Mouse (Mus musculus) adrenal gland, adult 2 months (tissue): Measurements from ENCODE around the gene Sox12. TPM values are rescaled to one million over a fixed set of nuclear protein-coding genes. Genes with fewer than 3 reads are reported as not detected.
"Not testable (repeated sequence)": the region's sequence is repeated elsewhere in the genome, so short reads cannot be mapped to it uniquely, and the experiment has no call there.

Experiments used
- DNase-seq: peaks from one replicate; pipeline ENCODE4 v3.0.0; 2021
- long read RNA-seq: library from polyadenylated mRNA; stranded (forward); transcript quantifications from one replicate; pipeline ENCODE4 v2.0.0, GENCODE M21; 2021
- polyA plus RNA-seq: library from polyadenylated mRNA; depleted of rRNA; stranded (reverse); fragments of >200 nt; gene quantifications from 2 replicates; pipeline ENCODE4 v1.2.3, GENCODE M21; 2012; rRNA removed
- total RNA-seq, 2 experiments: library from RNA; stranded (reverse); gene quantifications; 2 replicates each; pipeline ENCODE4 v1.2.3; 2021

Sox12 gene
- total RNA-seq, result 10 to 100 TPM in 1 of 2 experiments, 1 to 10 TPM in 1; 6.2 to 11.0 TPM
- polyA plus RNA-seq, result 13.7 and 15.9 TPM in 2 replicates
- long read RNA-seq, full-length matches to known transcripts, result 8 of 8 reads
- long read RNA-seq, partial matches to known transcripts, result 0 of 8 reads
- long read RNA-seq, other reads (novel, unspliced or antisense), result 0 of 8 reads

DNA sequence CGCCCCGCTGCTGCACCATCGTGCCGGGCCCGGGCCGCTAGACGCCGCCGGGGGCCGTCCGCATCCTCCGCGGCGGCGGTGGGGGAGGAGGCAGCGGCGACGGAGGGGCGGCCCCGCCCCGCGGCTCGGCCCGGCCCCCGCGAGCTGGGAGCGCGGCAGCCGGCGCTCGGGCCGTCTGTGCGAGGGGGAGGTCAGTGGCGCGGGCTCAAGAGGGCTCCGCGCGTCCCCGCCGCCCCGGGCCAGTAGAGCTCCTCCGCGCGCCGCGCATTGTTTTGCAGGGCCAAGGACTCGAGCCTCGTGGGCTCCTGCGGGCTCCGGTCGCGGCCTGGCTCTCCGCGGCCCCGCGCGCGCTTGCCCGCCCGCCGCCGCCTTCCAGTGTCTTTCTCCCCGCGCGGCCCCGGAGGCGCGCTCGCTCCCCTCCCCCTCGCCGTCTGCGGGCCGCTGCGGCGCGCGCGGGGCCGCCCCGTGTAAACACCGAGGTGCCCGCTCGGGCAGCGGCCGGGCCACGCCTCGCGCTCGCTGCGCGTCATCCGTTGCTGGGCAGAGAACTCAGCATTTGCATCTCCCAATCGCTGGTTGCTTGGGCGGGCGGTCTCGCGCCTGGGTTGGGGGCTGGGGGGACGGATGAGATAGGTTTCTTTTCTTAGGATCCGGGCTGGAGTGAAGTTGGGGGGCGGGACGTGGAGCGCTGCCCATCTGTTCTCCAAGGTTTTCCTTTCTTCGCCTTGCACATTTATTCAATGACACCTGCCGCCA is at the start of gene Sox12:
Gene Sox12, minus strand, starts transcription at position 384 of the 756 bp plus-strand sequence.
- DNase-seq, result peak; percentile 97

DNA sequence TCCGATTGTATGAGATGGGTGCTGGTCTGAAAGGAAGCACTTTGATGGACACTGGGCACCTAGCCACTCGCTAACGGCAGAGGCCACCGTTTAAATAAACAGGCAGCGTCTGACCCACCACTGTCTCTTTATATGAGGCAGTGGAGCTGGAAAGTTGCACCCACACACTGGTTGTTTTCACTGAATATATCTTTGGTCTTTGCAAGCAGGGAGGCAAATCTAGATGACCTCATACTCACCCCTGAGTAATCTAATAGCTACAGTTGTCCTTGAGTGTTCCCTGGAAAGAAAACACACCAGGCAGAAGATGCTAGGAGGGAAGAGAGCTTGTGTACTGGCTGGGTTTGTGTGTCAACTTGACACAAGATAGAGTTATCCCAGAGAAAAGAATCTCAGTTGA is 49.6 kb upstream of the Sox12 start:
- DNase-seq, result peak; percentile 13

DNA sequence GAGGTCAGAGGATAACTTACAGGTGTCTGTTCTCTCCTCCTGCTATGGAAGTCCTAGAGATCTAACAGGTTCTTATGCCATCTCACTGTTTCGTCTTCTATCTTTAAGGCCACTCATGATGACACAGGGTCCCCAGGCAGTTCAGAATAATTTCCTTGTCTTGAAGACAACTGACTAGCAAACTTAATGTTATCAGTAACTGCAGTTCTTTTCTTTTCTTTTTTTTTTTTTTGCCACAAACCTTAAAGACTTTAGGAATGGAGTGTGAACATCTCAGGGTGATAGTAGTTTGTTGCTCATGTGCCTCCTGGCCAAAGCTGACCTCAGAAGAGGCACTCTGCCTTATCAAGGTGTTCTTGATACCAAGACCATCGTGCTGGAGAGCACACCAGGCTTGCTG is 48.8 kb upstream of the Sox12 start:
- no peak for DNase-seq

DNA sequence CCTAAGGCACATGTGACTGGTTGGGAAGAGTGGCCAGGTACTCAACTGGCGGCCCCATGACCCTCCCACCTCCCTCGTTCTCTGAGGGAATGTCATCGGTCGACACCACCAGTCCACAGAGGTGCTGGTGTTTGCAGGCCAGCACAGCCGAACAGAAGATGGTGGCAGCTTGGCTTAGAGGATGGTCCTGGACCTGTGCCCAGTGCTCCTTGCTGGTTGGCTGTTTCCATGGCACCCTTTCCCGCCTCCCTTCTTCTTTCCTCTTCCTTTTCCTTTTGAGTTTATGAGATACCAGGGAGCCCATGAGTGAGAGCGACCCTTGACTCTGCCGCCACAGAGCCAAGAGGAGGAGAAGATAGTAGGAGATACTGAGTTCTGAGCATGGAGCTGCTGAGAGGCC is 45.4 kb upstream of the Sox12 start:
- DNase-seq, result no peak

- DNase-seq, result no peak
Measured at GRCm38 (mm10) chr2:152442322-152442721, 44.5 kb upstream of the Sox12 start.

DNA sequence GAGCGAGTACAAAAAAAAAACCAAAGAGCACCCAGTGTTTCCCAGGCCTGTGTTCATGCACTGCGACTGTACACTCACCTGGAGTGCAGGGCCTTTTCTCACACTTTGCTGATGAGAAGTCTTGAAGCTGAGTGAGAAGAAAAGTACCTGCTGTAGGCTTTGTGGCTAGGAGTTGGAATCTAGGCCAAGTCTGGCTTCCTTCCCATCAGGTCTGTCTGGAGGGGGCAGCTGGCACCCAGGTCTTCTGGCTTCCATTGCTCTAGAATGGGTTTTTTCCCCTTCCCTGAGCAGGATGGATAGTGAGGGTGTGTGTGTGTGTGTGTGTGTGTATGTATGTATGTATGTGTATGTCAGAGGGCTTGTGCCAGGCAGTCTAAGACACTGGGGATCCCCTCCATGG is 42.0 kb upstream of the Sox12 start:
- DNase-seq, result no peak

DNA sequence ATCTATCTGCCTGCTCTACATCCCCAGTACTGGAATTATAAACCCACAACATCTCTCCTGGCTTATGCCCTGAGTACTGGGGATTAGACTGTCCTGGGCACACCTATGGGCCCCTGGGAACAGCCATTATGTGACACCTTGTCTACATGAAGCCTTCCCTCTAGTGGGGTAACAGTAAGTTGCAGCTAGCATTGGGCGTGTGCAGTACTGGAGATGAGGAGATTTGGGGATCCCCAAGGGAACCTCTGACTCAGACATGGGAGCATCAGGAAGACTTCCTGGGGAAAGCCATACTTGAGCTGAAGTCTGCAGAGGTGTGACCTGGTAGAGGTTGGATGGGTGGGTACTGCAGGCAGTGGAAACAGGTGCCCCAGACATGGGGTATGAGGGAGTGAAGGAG is 41.1 kb upstream of the Sox12 start:
- no peak for DNase-seq

GRCm38 (mm10) chr2:152436983-152437860 is 39.4 kb upstream of the Sox12 start:
- peak; percentile 91 for DNase-seq

DNA sequence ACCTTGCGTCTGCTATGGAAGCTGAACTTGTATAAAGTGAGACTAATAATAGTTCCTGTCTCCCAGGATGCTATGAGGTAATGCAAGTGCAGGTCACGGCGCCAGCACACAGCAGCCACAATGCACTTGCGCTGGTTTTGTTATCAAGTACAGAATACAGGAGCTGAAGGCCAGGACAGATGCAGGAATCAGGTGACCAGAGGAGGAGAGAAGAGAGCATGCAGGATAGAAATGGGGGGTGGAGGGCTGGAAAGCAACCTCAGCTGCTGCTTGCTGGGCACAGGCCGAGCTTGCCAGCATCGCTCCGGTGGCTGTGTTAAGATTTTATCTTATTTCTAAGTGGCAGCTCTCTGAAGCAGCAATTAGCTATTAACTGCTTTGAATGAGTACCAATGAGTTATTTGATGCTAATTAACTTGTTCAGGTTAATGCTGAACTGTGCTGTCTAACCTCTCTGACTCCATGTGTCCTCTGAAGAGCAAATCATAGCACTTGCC is 38.6 kb upstream of the Sox12 start:
- DNase-seq, result no peak

DNA sequence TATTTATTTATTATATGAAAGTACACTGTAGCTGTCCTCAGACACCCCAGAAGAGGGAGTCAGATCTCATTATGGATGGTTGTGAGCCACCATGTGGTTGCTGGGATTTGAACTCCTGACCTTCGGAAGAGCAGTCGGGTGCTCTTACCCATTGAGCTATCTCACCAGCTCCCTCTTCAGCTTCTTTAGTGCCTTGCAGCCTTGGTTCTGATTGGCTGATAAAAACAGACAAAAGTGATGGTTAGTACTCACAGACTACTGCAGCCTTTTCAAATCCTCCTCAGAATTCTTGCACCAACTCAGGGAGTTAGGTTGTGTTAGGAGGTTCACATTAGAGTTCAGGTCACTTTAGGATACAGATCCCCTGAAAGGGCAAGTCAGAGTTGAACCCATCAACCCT is 30.6 kb upstream of the Sox12 start:
- not testable (repeated sequence) for DNase-seq

DNA sequence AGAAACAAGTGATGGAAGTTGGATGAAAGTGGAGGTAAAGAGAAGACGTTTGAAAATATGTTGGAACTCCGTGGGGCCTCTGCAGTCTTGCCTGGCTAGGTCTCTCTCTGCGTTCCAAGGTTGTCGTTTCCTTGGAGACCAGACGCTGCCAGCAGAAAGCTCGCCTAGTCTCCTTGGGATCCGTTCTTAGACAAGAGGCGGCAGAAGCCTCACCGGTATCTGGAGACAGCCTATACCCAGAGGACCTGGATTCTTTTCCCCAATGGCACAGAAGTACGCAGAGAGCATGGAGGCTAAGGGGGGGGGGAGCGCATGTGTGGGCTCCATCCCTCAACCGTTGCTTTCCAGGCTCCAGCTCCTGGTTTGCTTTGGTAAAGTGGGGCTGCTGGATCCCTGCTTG is 29.6 kb upstream of the Sox12 start:
- DNase-seq, result peak; percentile 52

- DNase-seq, result no peak
Measured at GRCm38 (mm10) chr2:152415786-152416185, 17.9 kb upstream of the Sox12 start.

DNA sequence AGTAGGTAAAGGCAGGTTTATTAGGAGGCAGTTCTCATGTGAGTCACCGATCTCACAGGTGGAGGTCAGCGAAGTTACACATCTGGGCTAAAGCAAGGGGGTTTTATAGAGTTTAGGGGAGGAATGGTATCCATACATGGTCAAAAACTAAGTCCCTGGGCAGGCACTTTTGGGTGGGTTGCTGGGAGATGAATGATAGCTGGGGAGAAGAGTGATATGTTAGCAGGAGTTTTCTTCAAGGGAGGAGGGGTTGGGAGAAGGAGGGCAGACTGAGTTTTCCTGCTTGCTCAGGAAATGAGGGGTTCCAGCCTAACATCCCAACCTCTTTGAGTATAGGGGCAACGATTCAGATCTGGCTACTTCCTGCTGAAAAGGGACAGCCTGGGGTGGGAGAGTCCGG is 17.4 kb upstream of the Sox12 start, which contains the start of gene 6820408C15Rik:
Gene 6820408C15Rik, plus strand, starts transcription at position 301 of the 400 bp plus-strand sequence.
- no peak for DNase-seq

DNA sequence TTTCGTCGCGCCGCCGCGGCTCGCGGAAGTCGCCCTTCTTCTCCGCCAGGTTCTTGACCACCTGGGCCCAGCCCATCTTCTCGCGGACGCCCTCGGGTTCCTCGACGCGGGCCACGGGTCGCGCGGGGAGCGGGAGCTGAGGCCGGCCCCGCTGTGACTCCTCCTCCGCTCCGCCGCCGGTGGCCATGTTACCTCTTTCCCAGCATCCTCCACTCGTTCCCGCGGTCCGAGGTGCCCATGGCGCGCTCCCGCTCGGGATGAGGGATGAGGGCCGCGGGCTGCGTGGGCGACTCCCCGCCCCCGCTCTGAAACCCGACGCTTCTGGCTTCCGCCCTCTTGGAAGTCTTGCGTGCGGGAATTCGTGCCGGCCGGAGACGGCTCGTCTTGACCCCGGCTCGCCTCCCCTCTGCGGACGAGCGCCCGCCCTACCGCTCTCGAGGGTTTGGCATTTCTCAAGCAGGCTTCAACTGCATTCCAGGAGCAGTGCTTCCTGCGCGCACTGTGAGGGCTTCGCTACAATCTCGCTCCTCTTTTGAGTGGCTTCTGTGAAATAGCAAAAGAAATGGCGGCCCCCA is 16.8 kb upstream of the Sox12 start, which contains the start of gene Zcchc3:
Gene Zcchc3, minus strand, starts transcription at position 437 of the 575 bp plus-strand sequence.
- peak; percentile 93 for DNase-seq

DNA sequence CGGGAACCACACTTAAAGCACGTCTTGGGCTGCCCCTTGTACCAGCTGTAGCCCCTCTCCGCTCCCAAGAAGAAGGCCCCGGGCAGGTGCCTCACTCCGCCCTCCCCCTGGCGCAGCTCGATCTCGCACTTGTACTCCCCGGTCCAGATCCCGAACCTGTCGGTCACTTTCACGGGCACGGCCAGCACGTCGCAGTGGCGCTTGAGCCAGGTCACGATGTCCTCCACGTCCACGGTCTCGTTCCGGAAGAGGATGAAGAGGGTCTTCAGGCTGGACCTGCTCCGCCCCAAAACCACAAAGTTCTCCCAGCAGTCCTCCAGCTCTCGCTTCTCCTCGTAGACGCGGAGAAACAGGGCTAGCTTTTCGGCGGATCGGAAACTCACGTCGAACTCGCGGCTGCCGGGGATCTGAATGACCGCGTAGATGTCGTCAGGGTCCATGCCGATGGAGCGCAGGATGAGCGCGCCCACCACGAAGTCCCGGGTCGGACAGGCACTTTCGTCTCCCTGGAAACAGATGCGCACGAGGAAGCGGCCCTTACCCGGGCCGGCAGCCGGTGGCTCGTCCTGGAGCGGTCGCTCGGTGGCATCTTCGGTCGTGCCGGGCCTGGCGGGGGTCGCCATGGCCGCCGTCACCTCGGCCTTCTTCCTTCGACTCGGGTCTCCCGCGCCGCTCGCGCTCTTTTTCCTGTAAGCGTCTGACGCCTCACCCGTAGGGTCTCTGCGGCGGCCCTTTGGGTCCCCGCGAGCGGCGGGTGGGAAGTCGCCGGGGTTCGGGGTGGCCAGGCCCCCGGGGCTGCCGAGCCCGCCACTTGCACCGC is 16.1 kb upstream of the Sox12 start:
- DNase-seq, result no peak

DNA sequence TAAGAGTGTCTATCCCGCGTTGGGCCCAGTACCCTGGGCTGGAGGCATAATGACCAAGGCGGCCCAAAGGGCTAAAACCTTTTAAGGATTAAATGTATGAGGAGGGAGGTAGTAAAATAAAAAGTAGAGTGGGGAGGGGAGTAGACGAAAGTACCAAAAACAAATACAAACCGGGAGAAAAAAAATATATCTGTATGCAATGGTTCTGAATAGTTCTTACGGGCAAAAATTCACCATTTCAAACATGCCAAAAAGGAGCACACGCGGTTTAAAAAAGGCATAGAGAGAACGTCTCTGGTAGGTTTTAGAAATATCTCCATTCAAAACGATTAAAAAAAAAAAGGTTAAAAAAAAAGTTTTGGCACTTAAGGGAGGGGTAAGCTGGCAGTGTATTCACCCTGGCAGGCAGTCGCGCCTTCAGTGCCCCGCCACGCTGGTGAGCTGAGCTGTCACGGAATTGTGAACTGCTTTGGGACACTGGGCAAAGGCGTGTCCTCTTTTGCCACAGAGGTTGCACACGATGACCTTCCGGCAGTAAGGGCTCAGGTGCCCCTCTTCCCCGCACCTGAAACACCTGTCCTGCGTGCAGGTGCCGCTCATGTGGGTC is 15.4 kb upstream of the Sox12 start:
- peak; percentile 55 for DNase-seq

DNA sequence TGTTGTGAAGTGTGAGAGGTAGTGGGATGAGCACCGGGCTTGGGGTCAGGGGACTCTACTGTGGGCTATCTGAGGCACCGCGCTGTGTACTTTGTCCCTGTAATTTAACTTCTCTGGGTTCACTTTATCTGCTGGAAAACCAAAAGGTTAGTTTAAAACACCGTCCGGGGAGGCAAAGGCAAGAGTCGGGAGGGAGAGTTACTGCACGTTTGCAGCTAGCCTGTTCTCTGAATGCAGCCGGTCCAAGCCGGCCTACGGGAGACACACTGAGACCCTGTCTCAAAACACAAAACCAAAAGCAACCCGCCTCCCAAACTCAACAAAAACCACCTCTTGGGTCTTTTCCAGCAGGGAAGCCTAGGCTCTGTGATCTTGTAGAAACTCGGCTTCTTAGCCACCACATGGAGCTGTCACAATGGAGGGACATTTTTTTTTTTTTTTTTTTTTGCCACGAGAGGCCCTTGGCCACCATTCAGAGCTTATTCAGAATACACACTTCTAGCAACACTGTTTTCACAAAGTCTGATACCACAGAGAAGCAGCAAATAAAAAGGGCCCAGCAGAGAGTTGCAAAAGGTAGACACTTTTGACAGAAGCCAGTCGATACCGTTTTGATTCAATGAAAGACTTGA is 14.8 kb upstream of the Sox12 start:
- DNase-seq, result peak; percentile 21

DNA sequence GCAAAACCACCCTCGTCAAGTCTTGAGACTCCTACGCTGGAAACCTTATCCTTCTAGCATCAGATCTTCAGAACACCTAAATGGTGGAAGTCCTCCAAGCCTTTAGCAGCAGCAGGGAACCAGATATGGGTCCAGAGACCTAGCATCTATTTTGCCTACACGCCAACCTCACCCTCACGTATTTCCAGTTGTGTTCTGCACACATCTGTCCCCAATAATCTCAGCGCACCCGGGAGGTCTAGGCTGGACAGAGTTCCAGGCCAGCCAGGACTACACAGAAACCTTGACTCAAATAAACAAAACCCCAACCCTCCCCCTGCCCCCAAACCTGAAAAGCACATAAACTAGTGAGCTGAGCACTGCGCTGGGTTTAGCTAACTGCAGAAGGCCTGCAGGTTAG is 13.6 kb upstream of the Sox12 start:
- no peak for DNase-seq

DNA sequence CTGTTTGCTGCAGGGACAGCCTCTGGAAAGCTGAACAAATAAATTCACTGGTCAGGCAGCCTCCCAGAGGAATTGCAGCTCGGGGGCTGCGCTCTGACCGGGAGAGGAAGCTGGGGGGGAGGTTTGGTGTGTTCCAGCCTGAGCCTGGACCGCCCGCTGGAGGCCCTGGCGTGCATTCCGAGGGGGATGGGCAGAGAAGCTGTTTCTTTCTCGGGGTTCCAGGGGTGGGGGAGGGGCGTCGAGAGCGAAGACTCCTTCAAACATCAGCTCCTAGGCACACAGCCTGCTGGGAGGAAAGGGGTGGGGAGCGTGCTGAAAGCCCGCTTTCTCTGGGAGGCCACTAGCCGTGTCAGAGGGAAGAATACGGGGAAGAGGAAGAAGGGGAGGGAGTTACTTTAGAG is 13.1 kb upstream of the Sox12 start:
- peak; percentile 54 for DNase-seq

- peak; percentile 11 for DNase-seq
Measured at GRCm38 (mm10) chr2:152409781-152410180, 11.9 kb upstream of the Sox12 start.
